Mouse (Mus musculus): ENCODE data around the gene Cnih4. TPM values are rescaled to one million over a fixed set of nuclear protein-coding genes. Genes with fewer than 3 reads are reported as not detected.

Cnih4 gene
- 150 and 166 TPM in 2 replicates for polyA plus RNA-seq (2016; fragmentation: Nextera tagmentation; extraction: Ambion mirVana)

DNA sequence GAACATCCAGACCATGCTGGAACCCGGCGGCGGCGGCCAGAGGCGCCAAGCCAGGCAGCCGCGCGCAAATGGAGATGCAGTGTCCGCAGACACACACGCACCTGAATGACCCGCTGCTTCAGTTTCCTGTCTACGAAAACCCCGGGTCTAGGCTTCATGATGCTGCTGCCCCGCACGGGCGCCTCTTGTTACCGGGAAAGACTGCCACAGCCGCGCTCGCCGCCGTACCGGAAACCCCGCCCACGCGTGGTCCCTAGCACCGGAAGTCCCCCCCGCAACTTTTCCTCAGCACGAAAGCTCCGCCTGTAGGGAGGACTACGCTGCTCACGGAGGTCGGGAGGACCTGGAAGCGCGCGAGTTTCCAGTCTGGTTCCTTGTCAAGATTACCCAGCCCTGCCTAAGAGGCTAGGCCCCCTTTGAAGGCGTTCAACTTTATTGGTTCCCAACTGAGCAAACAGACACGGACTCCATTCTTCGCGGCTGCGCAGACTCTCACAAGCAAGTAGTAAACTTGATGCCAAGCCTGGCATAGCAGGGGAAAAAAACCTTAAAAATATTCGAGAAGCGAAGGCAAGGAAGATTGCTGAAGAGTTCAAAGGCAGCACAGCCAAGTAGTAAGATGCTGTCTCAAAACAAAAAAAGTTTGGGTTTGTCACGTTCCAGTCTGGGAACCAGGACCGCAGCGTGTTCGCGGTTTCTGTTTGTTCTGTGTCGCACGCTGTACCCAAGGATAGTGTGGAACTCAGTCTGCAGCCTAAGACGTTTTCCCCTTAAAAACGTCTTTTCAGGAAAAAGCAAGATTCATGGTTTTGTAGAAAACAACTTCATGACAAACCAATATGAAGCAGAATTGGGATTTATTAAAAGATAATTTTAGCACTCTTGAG lies at the start of gene Cnih4, which contains the start of gene Nvl:
Gene Cnih4, plus strand, starts transcription at position 744 of the 887 bp plus-strand sequence.
Gene Nvl, minus strand, starts transcription at position 255 of the 887 bp plus-strand sequence.
- peaks cover 14% of the 10 kb centered on the region for H3K4me1 ChIP-seq
- peak within 1 kb of the TSS; percentile 89 for H3K27ac ChIP-seq
- under 1% methylated on average over 52 of the region's 52 CpGs for WGBS
- H3K4me3 ChIP-seq, result peak within 1 kb of the TSS; percentile 94
- no peaks in the 10 kb centered on the region for H3K27me3 ChIP-seq (ENCODE audit: insufficient read depth, poor library complexity, severe bottlenecking)
- H3K36me3 ChIP-seq, result peaks cover 28% of the 10 kb centered on the region
- H3K9me3 ChIP-seq, result no peaks in the 10 kb centered on the region
- peak; percentile 99 for DNase-seq (ENCODE audit: low spot score)

DNA sequence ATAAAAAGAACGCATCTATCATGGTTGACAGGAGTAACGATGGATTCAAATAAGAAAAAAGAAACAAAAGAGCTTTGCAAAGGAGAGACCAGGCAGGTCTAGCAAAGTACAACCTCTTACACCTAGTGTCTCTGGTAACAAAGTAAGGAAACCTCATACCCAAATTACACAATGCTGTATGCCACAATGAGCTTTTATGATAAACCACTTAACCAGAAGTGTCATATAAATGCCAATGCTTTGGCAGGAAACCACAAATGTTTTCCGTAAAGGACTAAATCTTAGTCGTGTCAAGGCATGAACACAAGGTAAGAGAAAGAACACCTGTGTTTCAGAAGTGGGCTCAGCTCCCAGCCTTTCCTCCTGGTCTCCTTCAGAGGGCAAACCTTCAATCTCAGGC lies 27.4 kb upstream of the Cnih4 start:
- DNase-seq (ENCODE audit: low spot score), result no peak
- no peak overlapping the region for H3K4me3 ChIP-seq
- no peaks in the 10 kb centered on the region for H3K4me1 ChIP-seq
- peaks cover 85% of the 10 kb centered on the region for H3K36me3 ChIP-seq
- H3K27me3 ChIP-seq (ENCODE audit: insufficient read depth, poor library complexity, severe bottlenecking), result no peaks in the 10 kb centered on the region
- H3K9me3 ChIP-seq, result no peaks in the 10 kb centered on the region
- H3K27ac ChIP-seq, result no peak overlapping the region
- WGBS, result 92% methylated on average over 4 of the region's 4 CpGs

GRCm38 (mm10) chr1:181124145-181124544 lies 20.3 kb upstream of the Cnih4 start:
- Histone ChIP-seq H3K27ac (no peak overlapping the region), H3K4me3 (no peak overlapping the region), H3K9me3 (no peaks in the 10 kb centered on the region), H3K36me3 (peaks cover 90% of the 10 kb centered on the region), H3K27me3 (ENCODE audit: insufficient read depth, poor library complexity, severe bottlenecking) (no peaks in the 10 kb centered on the region), H3K4me1 (no peaks in the 10 kb centered on the region)
- no peak for DNase-seq (ENCODE audit: low spot score)
- 88% methylated on average over 2 of the region's 2 CpGs for WGBS

GRCm38 (mm10) chr1:181125916-181126315 lies 18.6 kb upstream of the Cnih4 start:
- H3K4me3 ChIP-seq, result no peak overlapping the region
- peaks cover 93% of the 10 kb centered on the region for H3K36me3 ChIP-seq
- no peaks in the 10 kb centered on the region for H3K9me3 ChIP-seq
- WGBS, result 92% methylated on average over 3 of the region's 3 CpGs
- no peaks in the 10 kb centered on the region for H3K27me3 ChIP-seq (ENCODE audit: insufficient read depth, poor library complexity, severe bottlenecking)
- no peak overlapping the region for H3K27ac ChIP-seq
- no peak for DNase-seq (ENCODE audit: low spot score)
- H3K4me1 ChIP-seq, result no peaks in the 10 kb centered on the region

- Histone ChIP-seq H3K9me3 (no peaks in the 10 kb centered on the region), H3K27ac (no peak overlapping the region), H3K4me1 (no peaks in the 10 kb centered on the region), H3K4me3 (no peak overlapping the region), H3K36me3 (peaks cover 89% of the 10 kb centered on the region), H3K27me3 (ENCODE audit: insufficient read depth, poor library complexity, severe bottlenecking) (no peaks in the 10 kb centered on the region)
- 91% methylated on average over 9 of the region's 9 CpGs for WGBS
- DNase-seq (ENCODE audit: low spot score), result no peak
These were observed 17.7 kb upstream of the Cnih4 start for GRCm38 (mm10) chr1:181126766-181127165.

- Histone ChIP-seq H3K9me3 (no peaks in the 10 kb centered on the region), H3K27me3 (ENCODE audit: insufficient read depth, poor library complexity, severe bottlenecking) (no peaks in the 10 kb centered on the region), H3K27ac (no peak overlapping the region), H3K4me1 (no peaks in the 10 kb centered on the region), H3K4me3 (no peak overlapping the region), H3K36me3 (peaks cover 91% of the 10 kb centered on the region)
- DNase-seq (ENCODE audit: low spot score), result no peak
- 90% methylated on average over 6 of the region's 6 CpGs for WGBS
These were observed 12.6 kb upstream of the Cnih4 start for GRCm38 (mm10) chr1:181131915-181132314.

DNA sequence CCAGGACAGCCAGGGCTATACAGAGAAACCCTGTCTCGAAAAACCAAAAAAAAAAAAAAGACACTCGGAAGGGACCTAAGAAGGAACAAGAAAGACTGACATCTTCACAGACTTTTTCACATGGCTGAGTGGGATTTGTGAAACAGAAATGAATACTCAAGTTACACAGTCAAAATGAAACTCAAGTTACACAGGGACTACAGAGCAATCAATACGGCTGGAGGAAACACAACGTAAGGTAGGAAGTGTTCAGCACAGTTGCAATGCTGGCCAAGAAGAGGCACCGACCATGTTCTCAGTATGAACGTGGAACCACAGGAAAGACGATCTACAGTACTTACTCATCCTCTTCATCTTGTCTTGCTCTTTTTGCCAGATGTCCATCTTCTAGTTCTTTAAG lies 5.8 kb upstream of the Cnih4 start:
- 91% methylated on average over 7 of the region's 7 CpGs for WGBS
- peaks cover 7% of the 10 kb centered on the region for H3K4me1 ChIP-seq
- no peak overlapping the region for H3K27ac ChIP-seq
- no peaks in the 10 kb centered on the region for H3K27me3 ChIP-seq (ENCODE audit: insufficient read depth, poor library complexity, severe bottlenecking)
- peaks cover 77% of the 10 kb centered on the region for H3K36me3 ChIP-seq
- DNase-seq (ENCODE audit: low spot score), result no peak
- H3K9me3 ChIP-seq, result no peaks in the 10 kb centered on the region
- H3K4me3 ChIP-seq, result no peak overlapping the region

GRCm38 (mm10) chr1:181143609-181143949 lies 914 bp upstream of the Cnih4 start:
- peak overlapping the region; percentile 94 for H3K4me3 ChIP-seq
- WGBS, result under 1% methylated on average over 12 of the region's 12 CpGs
- no peak for DNase-seq (ENCODE audit: low spot score)
- H3K4me1 ChIP-seq, result peaks cover 14% of the 10 kb centered on the region
- H3K27ac ChIP-seq, result peak overlapping the region; percentile 89
- no peaks in the 10 kb centered on the region for H3K9me3 ChIP-seq
- H3K27me3 ChIP-seq (ENCODE audit: insufficient read depth, poor library complexity, severe bottlenecking), result no peaks in the 10 kb centered on the region
- H3K36me3 ChIP-seq, result peaks cover 33% of the 10 kb centered on the region

DNA sequence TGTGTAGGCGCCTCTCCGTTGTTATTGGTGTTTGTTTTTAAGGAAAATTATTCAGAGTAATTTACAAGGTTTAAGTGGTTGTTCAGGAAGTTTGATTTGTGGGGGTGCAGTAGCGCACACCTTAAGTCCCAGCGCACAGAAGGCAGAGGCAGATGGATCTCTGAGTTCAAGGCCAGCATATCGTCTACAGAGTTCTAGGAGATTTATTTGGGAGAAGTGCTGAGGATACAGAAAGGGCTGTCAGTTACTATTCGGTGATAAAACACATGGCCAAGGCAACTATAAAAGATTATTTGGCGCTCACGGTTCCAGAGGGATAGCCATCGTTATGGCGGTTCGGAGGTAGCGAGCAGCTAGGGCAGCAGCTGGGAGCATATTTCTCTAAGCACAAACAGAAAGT lies 473 bp downstream of the Cnih4 start:
- DNase-seq (ENCODE audit: low spot score), result no peak
- Histone ChIP-seq H3K4me1 (peaks cover 14% of the 10 kb centered on the region), H3K27ac (peak overlapping the region; percentile 89), H3K27me3 (ENCODE audit: insufficient read depth, poor library complexity, severe bottlenecking) (no peaks in the 10 kb centered on the region), H3K36me3 (peaks cover 22% of the 10 kb centered on the region), H3K9me3 (no peaks in the 10 kb centered on the region), H3K4me3 (peak overlapping the region; percentile 94)
- whole genome bisulfite sequencing, result 16% methylated on average over 12 of the region's 12 CpGs

- no peaks in the 10 kb centered on the region for H3K27me3 ChIP-seq (ENCODE audit: insufficient read depth, poor library complexity, severe bottlenecking)
- peaks cover 14% of the 10 kb centered on the region for H3K4me1 ChIP-seq
- H3K36me3 ChIP-seq, result peaks cover 9% of the 10 kb centered on the region
- H3K9me3 ChIP-seq, result no peaks in the 10 kb centered on the region
- no peak overlapping the region for H3K4me3 ChIP-seq
- no peak for DNase-seq (ENCODE audit: low spot score)
- 88% methylated on average over 2 of the region's 2 CpGs for WGBS
- no peak overlapping the region for H3K27ac ChIP-seq
These were observed 1.7 kb downstream of the Cnih4 start for GRCm38 (mm10) chr1:181146187-181146586.

DNA sequence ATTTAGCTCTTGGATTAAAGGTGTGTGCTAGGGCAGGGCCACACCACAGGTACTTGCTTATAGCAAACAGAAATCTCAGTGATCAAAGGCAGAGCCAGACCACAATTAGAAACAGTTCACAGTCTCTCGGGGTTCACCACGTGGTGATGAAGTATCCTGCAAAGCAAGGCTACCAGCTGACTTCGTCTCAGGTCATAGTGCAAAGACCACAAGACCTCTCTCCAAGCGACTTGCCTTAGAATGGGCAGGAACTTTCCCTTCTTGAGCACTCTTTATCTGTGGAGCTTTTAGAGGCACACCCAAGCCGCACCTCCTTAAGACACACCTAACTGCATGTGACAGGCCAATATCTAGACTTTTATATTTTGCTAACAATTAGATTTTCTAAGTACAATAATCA lies 4.0 kb downstream of the Cnih4 start:
- DNase-seq (ENCODE audit: low spot score), result no peak
- Histone ChIP-seq H3K27me3 (ENCODE audit: insufficient read depth, poor library complexity, severe bottlenecking) (no peaks in the 10 kb centered on the region), H3K27ac (no peak overlapping the region), H3K4me1 (peaks cover 14% of the 10 kb centered on the region), H3K9me3 (no peaks in the 10 kb centered on the region), H3K36me3 (0 out of 2 replicates have a peak, but pooled peaks cover 3% of the 10 kb centered on the region), H3K4me3 (no peak overlapping the region)
- WGBS, result 55% methylated on average over 5 of the region's 5 CpGs

GRCm38 (mm10) chr1:181149373-181150017 lies 5.0 kb downstream of the Cnih4 start:
- no peaks in the 10 kb centered on the region for H3K27me3 ChIP-seq (ENCODE audit: insufficient read depth, poor library complexity, severe bottlenecking)
- H3K4me3 ChIP-seq, result no peak overlapping the region
- DNase-seq (ENCODE audit: low spot score), result no peak
- H3K9me3 ChIP-seq, result no peaks in the 10 kb centered on the region
- peaks cover 12% of the 10 kb centered on the region for H3K36me3 ChIP-seq
- no peak overlapping the region for H3K27ac ChIP-seq
- H3K4me1 ChIP-seq, result peaks cover 14% of the 10 kb centered on the region
- 76% methylated on average over 3 of the region's 3 CpGs for WGBS

GRCm38 (mm10) chr1:181150431-181150826 lies 5.9 kb downstream of the Cnih4 start:
- WGBS, result 64% methylated on average over 3 of the region's 3 CpGs
- H3K4me1 ChIP-seq, result peaks cover 9% of the 10 kb centered on the region
- no peak overlapping the region; the same call in 1 of the 2 replicates for H3K27ac ChIP-seq
- DNase-seq (ENCODE audit: low spot score), result no peak
- H3K27me3 ChIP-seq (ENCODE audit: insufficient read depth, poor library complexity, severe bottlenecking), result no peaks in the 10 kb centered on the region
- peaks cover 22% of the 10 kb centered on the region for H3K36me3 ChIP-seq
- H3K4me3 ChIP-seq, result peak overlapping the region; percentile 97
- no peaks in the 10 kb centered on the region for H3K9me3 ChIP-seq
